Mouse (Mus musculus): ENCODE data around the gene B3gnt4. TPM values are rescaled to one million over a fixed set of nuclear protein-coding genes. Genes with fewer than 3 reads are reported as not detected.

The B3gnt4 gene
- total RNA-seq, 2 experiments from 2014 or later: 0.16 TPM; not detected in 1

GRCm38 (mm10) chr5:123525916-123526495 is 15.7 kb downstream of the B3gnt4 start:
- DNase-seq (ENCODE audit: low spot score): no peak

- no peak for DNase-seq (ENCODE audit: low spot score)
Observed at GRCm38 (mm10) chr5:123528641-123529040, 18.4 kb downstream of the B3gnt4 start.

GRCm38 (mm10) chr5:123530056-123530455 is 19.8 kb downstream of the B3gnt4 start:
- no peak for DNase-seq (ENCODE audit: low spot score)

GRCm38 (mm10) chr5:123533801-123534200 is 23.5 kb downstream of the B3gnt4 start:
- no peak for DNase-seq (ENCODE audit: low spot score)

GRCm38 (mm10) chr5:123555693-123556092 is 45.4 kb downstream of the B3gnt4 start:
- no peak for DNase-seq (ENCODE audit: low spot score)

- peak; percentile 67 for DNase-seq (ENCODE audit: low spot score)
Observed at GRCm38 (mm10) chr5:123556451-123556850, 46.2 kb downstream of the B3gnt4 start.

- DNase-seq (ENCODE audit: low spot score): no peak
Observed at GRCm38 (mm10) chr5:123559588-123559987, 49.3 kb downstream of the B3gnt4 start.

- no peak for DNase-seq (ENCODE audit: low spot score)
Observed at GRCm38 (mm10) chr5:123561128-123561527, 50.9 kb downstream of the B3gnt4 start.

Small RNA genes within 50 kb of the gene (microRNA-seq; reads per million reads assigned to microRNA genes)
- gene Mir7647: 3.4 reads per million, percentile 2 among the genes with 10 or more reads in this experiment

Other genes with a start within 250 kb of the B3gnt4 start
- 10 to 100 TPM in 1 of 2 experiments, 1 to 10 TPM in 1; 9.4 to 10.5 TPM for gene Bcl7a, start 166.6 kb upstream of the B3gnt4 start, total RNA-seq (2021)
- 10 to 100 TPM; 59.3 to 63.2 TPM for gene Mlxip, start 115.7 kb upstream of the B3gnt4 start, total RNA-seq (2021)
- gene Lrrc43, start 21.2 kb upstream of the B3gnt4 start, total RNA-seq (2021): not detected
- not detected for gene Il31, start 21.0 kb upstream of the B3gnt4 start, total RNA-seq (2021)
- 10 to 100 TPM; 35.7 to 45.1 TPM for gene Diablo, start 13.7 kb downstream of the B3gnt4 start, total RNA-seq (2021)
- gene Gm49027, start 15.0 kb downstream of the B3gnt4 start, total RNA-seq (2021): under 1 TPM in 1 of 2 experiments, not detected in 1; 0.43 TPM
- gene Vps33a, start 62.6 kb downstream of the B3gnt4 start, total RNA-seq (2021): 10 to 100 TPM; 32.1 to 39.9 TPM
- 100 to 1,000 TPM; 326 to 336 TPM for gene Clip1, start 174.2 kb downstream of the B3gnt4 start, total RNA-seq (2021)
- 10 to 100 TPM; 16.2 to 18.0 TPM for gene Zcchc8, start 210.6 kb downstream of the B3gnt4 start, total RNA-seq (2021)
- gene Rsrc2, start 239.0 kb downstream of the B3gnt4 start, total RNA-seq (2021): 10 to 100 TPM; 38.5 to 39.8 TPM
- under 1 TPM; 0.09 to 0.14 TPM for gene Kntc1, start 239.3 kb downstream of the B3gnt4 start, total RNA-seq (2021)